Mouse (Mus musculus) myocyte (in vitro differentiated cells): ENCODE data around the gene Bmpr2. TPM values are rescaled to one million over a fixed set of nuclear protein-coding genes. Genes with fewer than 3 reads are reported as not detected.
A peak's percentile ranks its signal among the peaks of the same experiment; 100 is the strongest.

Source experiments
- H3K27me3 ChIP-seq: one replicate; pipeline ENCODE4 v1.6.1; 2011; ENCODE audit not compliant: control insufficient read depth, insufficient read depth, insufficient read length
- H3K36me3 ChIP-seq: one replicate; pipeline ENCODE4 v1.6.1; 2011; ENCODE audit not compliant: control insufficient read depth, insufficient read depth
- H3K4me2 ChIP-seq: one replicate; pipeline ENCODE4 v1.6.1; 2011; ENCODE audit warnings: low read depth, control low read depth
- H3K4me3 ChIP-seq: one replicate; pipeline ENCODE4 v1.5.1; 2011; ENCODE audit warnings: mild to moderate bottlenecking, control low read depth, moderate library complexity
- H3K79me2 ChIP-seq: one replicate; pipeline ENCODE4 v1.6.1; 2011; ENCODE audit not compliant: control insufficient read depth, insufficient read depth
- H3ac ChIP-seq: one replicate; pipeline ENCODE4 v1.6.1; 2011; ENCODE audit not compliant: control insufficient read depth, insufficient read length
- CEBPB ChIP-seq: IDR thresholded peaks from 2 replicates; pipeline ENCODE4 v1.6.1; 2011; ENCODE audit warnings: mild to moderate bottlenecking, moderate library complexity; ENCODE audit not compliant: poor library complexity, insufficient read depth, severe bottlenecking
- E2F4 ChIP-seq: IDR thresholded peaks from one replicate; pipeline ENCODE4 v1.6.1; 2011; ENCODE audit warnings: mild to moderate bottlenecking, control low read depth, moderate library complexity; ENCODE audit not compliant: insufficient read depth
- MAX ChIP-seq: IDR thresholded peaks from one replicate; pipeline ENCODE4 v1.6.1; 2011; ENCODE audit warnings: low read depth, mild to moderate bottlenecking, control low read depth
- MYOD1 ChIP-seq, 3 experiments: IDR thresholded peaks; one replicate each; pipeline ENCODE4 v1.6.1; 2011; ENCODE audit warnings: control low read depth in 2 of 3, low read depth in 2 of 3, mild to moderate bottlenecking in 2 of 3, moderate library complexity in 1 of 3; ENCODE audit not compliant: insufficient read length in 2 of 3, control insufficient read depth in 1 of 3
- MYOG ChIP-seq, 3 experiments: IDR thresholded peaks; one replicate each; pipeline ENCODE4 v1.6.1; 2011; ENCODE audit warnings: control low read depth in 2 of 3, low read depth in 2 of 3, mild to moderate bottlenecking in 2 of 3; ENCODE audit not compliant: insufficient read length in 2 of 3, control insufficient read depth in 1 of 3, insufficient read depth in 1 of 3
- POLR2A ChIP-seq: IDR thresholded peaks from one replicate; pipeline ENCODE4 v1.6.1; 2011; ENCODE audit warnings: low read depth, mild to moderate bottlenecking, control low read depth, moderate library complexity; ENCODE audit not compliant: insufficient read length
- POLR2AphosphoS2 ChIP-seq: IDR thresholded peaks from one replicate; pipeline ENCODE4 v1.6.1; 2011; ENCODE audit warnings: low read depth, control low read depth; ENCODE audit not compliant: insufficient read length
- REST ChIP-seq: IDR thresholded peaks from one replicate; pipeline ENCODE4 v1.6.1; 2011; ENCODE audit warnings: mild to moderate bottlenecking, control low read depth, moderate library complexity; ENCODE audit not compliant: insufficient read depth, insufficient read length
- SRF ChIP-seq: IDR thresholded peaks from one replicate; pipeline ENCODE4 v1.6.1; 2011; ENCODE audit warnings: low read depth; ENCODE audit not compliant: control insufficient read depth, insufficient read length
- TCF12 ChIP-seq: IDR thresholded peaks from one replicate; pipeline ENCODE4 v1.6.1; 2011; ENCODE audit warnings: mild to moderate bottlenecking, control low read depth; ENCODE audit not compliant: poor library complexity, insufficient read depth, severe bottlenecking
- TCF3 ChIP-seq: IDR thresholded peaks from one replicate; pipeline ENCODE4 v1.6.1; 2011; ENCODE audit warnings: low read depth, control low read depth; ENCODE audit not compliant: insufficient read length
- USF1 ChIP-seq: IDR thresholded peaks from one replicate; pipeline ENCODE4 v1.6.1; 2011; ENCODE audit warnings: low read depth, mild to moderate bottlenecking, control low read depth, moderate library complexity
- polyA plus RNA-seq: library from polyadenylated mRNA; unstranded; fragments of >200 nt; fragmentation: generic; extraction: Trizol; gene quantifications from one replicate; pipeline ENCODE4 v1.2.1, GENCODE M21; 2012; ENCODE audit warnings: missing spikeins

Bmpr2 gene
- polyA plus RNA-seq, 1 experiment = 5.1 TPM

DNA sequence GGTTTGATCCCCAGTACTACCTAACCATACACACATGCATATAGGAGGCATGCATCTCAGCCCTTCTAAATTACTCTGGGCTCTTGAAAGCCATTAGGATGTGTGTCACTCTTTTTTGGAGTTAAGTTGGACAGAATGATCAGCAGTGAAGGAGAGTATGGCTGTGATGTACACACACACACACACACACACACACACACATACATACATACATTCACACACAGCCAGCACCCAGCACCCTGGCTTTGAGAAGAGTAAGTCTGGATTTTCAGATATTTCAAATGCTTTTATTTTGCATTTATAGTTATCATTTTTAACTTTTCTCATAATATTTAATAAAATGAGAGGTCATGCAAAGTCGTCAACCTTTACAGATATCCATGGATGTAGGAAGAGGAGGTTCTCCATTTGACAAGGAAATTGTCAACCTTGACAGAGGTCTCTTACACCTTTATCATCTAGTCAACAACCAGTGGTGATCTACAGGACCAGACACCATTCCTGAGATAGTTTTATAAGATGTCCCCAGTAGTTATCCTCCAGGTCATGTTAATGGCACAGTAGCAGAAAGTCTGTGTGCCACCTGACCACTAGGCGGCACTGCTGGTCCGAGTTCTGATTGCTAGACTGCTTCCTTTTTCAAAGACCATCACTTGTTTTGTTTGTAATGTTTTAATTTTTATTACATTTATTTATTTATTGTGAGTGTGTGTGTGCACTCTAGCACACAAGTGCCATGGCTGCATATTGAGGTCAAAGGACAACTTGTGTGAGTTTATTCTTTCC lies 120.3 kb downstream of the Bmpr2 start:
- TF ChIP-seq MYOD1 (IDR thresholded peaks at IDR 0.05; ENCODE audit: control insufficient read depth in 1 of 3, insufficient read length in 2 of 3, low read depth in 2 of 3) (no peak), POLR2A (no peak), REST (no peak), MYOG (IDR thresholded peaks at IDR 0.05; ENCODE audit: control insufficient read depth in 1 of 3, insufficient read depth in 1 of 3, insufficient read length in 2 of 3, low read depth in 2 of 3) (no peak), MAX (no peak), USF1 (no peak), TCF12 (no peak), SRF (no peak), CEBPB (no peak), E2F4 (no peak), TCF3 (no peak), POLR2AphosphoS2 (no peak)
- Histone ChIP-seq H3K4me2 (no peak overlapping the region), H3K4me3 (no peak overlapping the region), H3ac (no peak overlapping the region), H3K36me3 (peaks cover 4% of the 10 kb centered on the region), H3K27me3 (no peaks in the 10 kb centered on the region), H3K79me2 (no peaks in the 10 kb centered on the region)

DNA sequence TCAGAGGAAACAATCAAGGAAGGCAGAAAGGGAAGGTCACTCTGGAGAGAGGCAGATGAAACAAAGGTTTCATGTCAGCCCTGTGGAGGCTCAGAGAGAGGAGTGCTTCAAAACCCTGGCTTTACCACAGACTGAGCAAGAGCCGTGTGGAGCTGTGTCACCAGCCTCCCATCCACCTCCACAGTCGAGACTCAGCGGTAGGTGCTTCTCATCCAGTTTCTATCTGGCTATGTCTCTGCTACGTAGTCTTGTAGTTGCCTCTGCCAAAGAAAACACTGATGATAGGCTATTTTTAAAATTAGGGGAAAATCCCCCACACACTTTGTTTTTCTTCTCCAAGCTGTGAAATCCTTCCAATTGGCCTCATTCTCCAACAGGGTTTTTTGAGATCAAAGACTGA lies 123.7 kb downstream of the Bmpr2 start:
- no peak for TF ChIP-seq POLR2AphosphoS2
- peak overlapping the region; percentile 1 for H3K4me2 ChIP-seq
- H3ac ChIP-seq = no peak overlapping the region
- H3K4me3 ChIP-seq = no peak overlapping the region
- H3K79me2 ChIP-seq = no peaks in the 10 kb centered on the region
- no peaks in the 10 kb centered on the region for H3K36me3 ChIP-seq
- H3K27me3 ChIP-seq = no peaks in the 10 kb centered on the region

DNA sequence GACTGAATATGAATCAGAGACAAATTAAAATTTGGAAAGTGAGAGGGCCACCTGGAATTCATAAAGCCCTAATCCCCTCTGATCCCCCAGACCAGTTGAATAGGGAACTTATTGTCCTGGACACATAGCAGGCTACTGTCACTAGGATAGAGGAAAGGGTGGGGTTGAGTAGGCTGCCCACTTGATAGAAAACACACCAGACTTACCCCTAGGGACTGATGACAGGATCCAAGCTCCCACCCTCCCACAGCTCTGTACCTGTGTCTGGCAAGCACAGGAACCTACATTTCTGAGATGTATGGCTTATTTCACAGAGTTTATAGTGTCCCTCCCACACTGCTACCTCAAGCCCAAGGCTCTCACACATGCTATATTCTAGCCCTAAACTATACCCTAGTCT lies 124.8 kb downstream of the Bmpr2 start:
- no peak overlapping the region for H3K4me3 ChIP-seq
- H3K79me2 ChIP-seq = no peaks in the 10 kb centered on the region
- H3ac ChIP-seq = no peak overlapping the region

DNA sequence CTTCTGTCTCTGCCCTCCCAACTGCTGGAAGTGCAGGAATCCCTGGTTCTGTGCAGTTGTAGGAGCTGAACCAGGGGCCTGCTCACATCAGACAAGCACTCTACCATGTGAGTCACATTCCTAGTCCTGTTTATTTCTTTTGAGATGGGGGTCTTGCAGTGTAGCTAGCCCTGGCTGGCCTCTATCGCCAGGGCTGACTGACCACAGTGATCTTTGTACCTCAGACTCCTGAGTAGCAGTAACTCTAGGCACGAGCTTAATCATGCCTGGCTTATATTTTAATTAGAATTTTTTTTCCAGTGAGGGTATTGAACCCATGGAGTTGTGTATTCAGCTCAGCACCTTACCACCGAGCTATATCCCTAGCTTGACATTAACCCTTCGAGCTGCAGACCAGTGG lies 128.0 kb downstream of the Bmpr2 start:
- Histone ChIP-seq H3K4me3 (no peak overlapping the region), H3K27me3 (no peaks in the 10 kb centered on the region), H3K4me2 (no peak overlapping the region), H3K36me3 (no peaks in the 10 kb centered on the region), H3K79me2 (no peaks in the 10 kb centered on the region), H3ac (no peak overlapping the region)
- TF ChIP-seq E2F4 (no peak), CEBPB (no peak), MYOG (IDR thresholded peaks at IDR 0.05; ENCODE audit: control insufficient read depth in 1 of 3, insufficient read depth in 1 of 3, insufficient read length in 2 of 3, low read depth in 2 of 3) (no peak), TCF3 (no peak), TCF12 (no peak), POLR2A (no peak), SRF (no peak), REST (no peak), MAX (no peak), POLR2AphosphoS2 (no peak), MYOD1 (IDR thresholded peaks at IDR 0.05; ENCODE audit: control insufficient read depth in 1 of 3, insufficient read length in 2 of 3, low read depth in 2 of 3) (no peak), USF1 (no peak)

More for the DNA sequence above, 124.8 kb downstream of the Bmpr2 start:
- Histone ChIP-seq H3K36me3 (no peaks in the 10 kb centered on the region), H3K27me3 (no peaks in the 10 kb centered on the region), H3K4me2 (no peak overlapping the region)
- TF ChIP-seq USF1 (no peak), POLR2A (no peak), REST (no peak), CEBPB (no peak), TCF3 (no peak), MYOD1 (IDR thresholded peaks at IDR 0.05; ENCODE audit: control insufficient read depth in 1 of 3, insufficient read length in 2 of 3, low read depth in 2 of 3) (no peak), POLR2AphosphoS2 (no peak), TCF12 (no peak), E2F4 (no peak), MAX (no peak), MYOG (IDR thresholded peaks at IDR 0.05; ENCODE audit: control insufficient read depth in 1 of 3, insufficient read depth in 1 of 3, insufficient read length in 2 of 3, low read depth in 2 of 3) (no peak), SRF (no peak)

DNA sequence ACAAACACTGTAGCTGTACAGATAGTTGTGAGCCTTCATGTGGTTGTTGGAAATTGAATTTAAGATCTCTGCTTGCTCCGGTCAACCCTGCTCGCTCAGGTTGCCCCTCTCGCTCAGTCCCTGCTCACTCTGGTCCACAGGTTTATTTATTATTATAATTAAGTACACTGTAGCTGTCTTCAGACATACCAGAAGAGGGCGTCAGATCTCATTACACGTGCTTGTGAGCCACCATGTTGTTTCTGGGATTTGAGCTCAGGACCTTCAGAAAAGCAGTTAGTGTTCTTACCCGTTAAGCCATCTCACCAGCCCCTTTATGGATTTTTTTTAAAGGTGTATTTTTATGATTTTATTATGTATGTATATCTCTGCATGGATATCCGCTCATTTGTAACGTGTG lies 129.6 kb downstream of the Bmpr2 start:
- H3K4me3 ChIP-seq = no peak overlapping the region
- H3ac ChIP-seq = no peak overlapping the region
- no peak overlapping the region for H3K4me2 ChIP-seq
- H3K79me2 ChIP-seq = no peaks in the 10 kb centered on the region
- no peaks in the 10 kb centered on the region for H3K27me3 ChIP-seq
- TF ChIP-seq TCF12 (no peak), SRF (no peak), POLR2AphosphoS2 (no peak), E2F4 (no peak)
- no peaks in the 10 kb centered on the region for H3K36me3 ChIP-seq
